Mouse (Mus musculus): ENCODE measurements around the gene Cttnbp2.

Gene Cttnbp2

GRCm38 (mm10) chr6:18467777-18468176 lies 46.9 kb downstream of the Cttnbp2 start:
- no peak for DNase-seq (ENCODE audit: low spot score)

- DNase-seq (ENCODE audit: low spot score): no peak
Measured at GRCm38 (mm10) chr6:18466227-18466626, 48.4 kb downstream of the Cttnbp2 start.

DNA sequence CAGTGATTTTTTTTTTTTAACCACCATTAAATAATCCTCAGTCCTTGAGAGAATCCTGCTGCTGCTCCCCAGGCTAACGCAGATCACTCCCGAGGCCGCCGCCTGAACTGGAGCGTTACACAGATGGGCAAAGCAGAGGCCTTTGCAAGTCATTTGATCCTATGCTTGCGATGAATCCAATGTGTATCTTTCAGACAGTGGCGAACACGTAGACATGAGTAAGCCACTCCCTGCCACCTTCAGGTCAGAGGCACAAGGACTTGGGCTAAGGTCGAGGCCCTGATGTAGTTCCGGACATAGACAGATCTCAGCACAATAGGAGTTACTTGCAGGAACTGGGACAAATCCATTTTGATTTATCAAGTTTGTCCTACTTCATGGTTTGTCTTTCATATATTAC lies 49.0 kb downstream of the Cttnbp2 start:
- DNase-seq (ENCODE audit: low spot score): no peak

GRCm38 (mm10) chr6:18459657-18460056 lies 55.0 kb downstream of the Cttnbp2 start:
- no peak for DNase-seq (ENCODE audit: low spot score)

GRCm38 (mm10) chr6:18450551-18451193 lies 64.0 kb downstream of the Cttnbp2 start:
- DNase-seq (ENCODE audit: low spot score): no peak

- DNase-seq (ENCODE audit: low spot score): no peak
Measured at GRCm38 (mm10) chr6:18448078-18448477, 66.6 kb downstream of the Cttnbp2 start.

GRCm38 (mm10) chr6:18446917-18447316 lies 67.7 kb downstream of the Cttnbp2 start:
- no peak for DNase-seq (ENCODE audit: low spot score)

DNA sequence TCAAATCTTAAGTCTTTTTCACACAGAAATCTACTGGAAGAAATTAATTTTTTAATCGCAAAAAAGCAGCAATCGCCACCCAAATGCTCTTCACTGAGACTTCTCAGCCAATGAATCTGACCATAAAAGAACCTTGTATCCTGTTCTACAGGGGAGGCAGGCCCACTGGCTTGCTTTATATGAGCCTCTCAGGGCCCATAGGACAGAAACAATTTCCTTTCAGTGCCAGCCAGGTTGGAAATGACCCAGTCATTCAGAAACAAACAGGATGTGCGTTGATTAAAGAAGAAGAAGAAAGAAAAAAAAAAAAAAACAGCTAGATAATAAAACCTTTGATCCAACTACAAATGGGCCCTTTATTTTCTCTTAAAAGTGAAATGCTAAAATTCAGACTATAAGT lies 68.3 kb downstream of the Cttnbp2 start:
- DNase-seq (ENCODE audit: low spot score): no peak

GRCm38 (mm10) chr6:18445747-18446146 lies 68.9 kb downstream of the Cttnbp2 start:
- DNase-seq (ENCODE audit: low spot score): no peak

DNA sequence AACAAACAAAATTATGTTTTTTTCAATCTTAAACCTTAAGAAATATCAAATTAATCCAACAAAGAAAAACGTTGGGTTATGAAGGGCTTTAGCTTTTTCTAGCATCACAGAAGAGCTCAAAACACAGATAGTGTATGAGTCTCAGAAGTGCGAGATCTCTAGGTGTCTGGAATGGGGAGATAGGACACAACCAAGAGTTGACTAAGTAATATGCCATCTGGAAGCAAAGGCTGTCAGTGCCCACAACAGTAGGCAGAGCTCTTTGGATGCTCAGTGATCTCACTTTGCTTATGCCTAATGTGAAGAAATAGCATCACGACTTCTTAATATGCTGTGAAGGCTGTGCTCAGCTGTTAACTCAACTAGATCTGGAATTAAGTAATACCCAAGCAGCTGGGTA lies 72.3 kb downstream of the Cttnbp2 start:
- no peak for DNase-seq (ENCODE audit: low spot score)

GRCm38 (mm10) chr6:18440918-18441532 lies 73.6 kb downstream of the Cttnbp2 start:
- no peak for DNase-seq (ENCODE audit: low spot score)

DNA sequence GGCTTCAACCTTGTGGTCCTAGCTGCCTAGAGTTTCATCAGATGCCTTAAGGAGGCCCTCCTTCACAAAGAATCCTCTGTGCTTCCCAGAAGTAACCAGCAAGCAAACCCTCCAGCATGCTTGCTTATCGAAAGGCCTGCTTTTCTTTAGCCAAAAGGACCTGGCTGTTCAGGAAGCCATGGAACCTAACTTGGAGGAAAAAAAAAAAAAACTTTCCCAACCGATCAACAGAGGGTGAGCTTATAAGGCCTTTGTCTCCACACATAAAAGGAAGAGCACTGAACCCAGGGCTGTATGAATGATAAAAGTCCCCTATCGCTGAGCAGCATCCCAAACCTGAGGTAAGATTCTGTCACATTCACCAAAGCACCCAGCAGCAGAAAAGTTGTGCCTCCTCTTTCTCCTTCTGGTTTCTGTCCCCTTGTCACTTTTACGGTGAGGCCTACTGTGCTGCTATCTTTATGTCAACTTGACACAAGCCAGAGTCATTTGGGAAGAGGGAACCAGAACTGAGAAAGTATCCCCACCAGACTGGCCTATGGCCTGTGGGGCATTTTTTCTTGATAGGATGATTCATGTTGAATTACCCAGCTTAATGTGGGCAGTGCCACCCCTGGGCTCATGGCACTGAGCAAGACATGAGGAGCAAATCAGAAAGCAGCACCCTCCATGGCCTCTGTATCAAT lies 78.4 kb downstream of the Cttnbp2 start:
- no peak for DNase-seq (ENCODE audit: low spot score)

- DNase-seq (ENCODE audit: low spot score): no peak
Measured at GRCm38 (mm10) chr6:18434828-18435531, 79.7 kb downstream of the Cttnbp2 start.

GRCm38 (mm10) chr6:18434355-18434754 lies 80.3 kb downstream of the Cttnbp2 start:
- no peak for DNase-seq (ENCODE audit: low spot score)

- no peak for DNase-seq (ENCODE audit: low spot score)
Measured at GRCm38 (mm10) chr6:18432362-18432761, 82.3 kb downstream of the Cttnbp2 start.

- DNase-seq (ENCODE audit: low spot score): no peak
Measured at GRCm38 (mm10) chr6:18431891-18432290, 82.8 kb downstream of the Cttnbp2 start.

DNA sequence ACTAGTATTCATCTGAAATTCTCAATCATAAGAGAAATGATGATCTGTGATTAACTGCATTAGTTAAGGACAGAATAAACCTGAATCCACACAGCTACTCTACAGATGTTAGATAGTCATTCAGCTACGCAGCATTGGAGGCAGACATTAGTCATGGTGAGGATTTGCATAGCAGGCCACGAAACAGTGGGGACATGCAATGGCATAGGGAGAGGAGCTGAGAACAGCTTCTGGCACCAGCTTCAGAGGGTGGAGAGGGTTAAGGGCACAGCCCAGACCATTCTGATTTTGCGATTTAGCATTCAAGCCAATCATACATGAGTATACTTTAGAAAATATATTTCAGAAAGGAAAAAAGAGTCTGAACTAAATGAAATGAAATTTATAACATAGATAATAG lies 84.6 kb downstream of the Cttnbp2 start:
- no peak for DNase-seq (ENCODE audit: low spot score)

DNA sequence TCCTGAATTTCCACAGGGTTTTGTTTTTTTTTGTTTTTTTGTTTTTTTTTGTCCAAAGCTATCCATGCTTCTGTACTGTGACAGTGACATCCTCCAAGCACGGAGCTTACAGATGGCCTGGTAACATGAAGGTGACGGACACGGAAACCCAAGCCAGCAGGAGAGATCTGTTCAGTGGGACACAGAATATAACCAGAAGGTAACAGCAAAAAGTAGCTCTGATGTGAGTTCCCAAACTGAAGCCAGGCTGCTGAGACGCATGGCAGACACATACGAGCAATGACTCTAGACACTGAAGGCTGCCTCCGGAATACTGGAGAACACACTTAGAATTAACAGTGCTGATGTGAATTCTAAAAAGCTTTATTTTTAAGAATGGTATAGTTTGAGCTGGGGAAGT lies 89.8 kb downstream of the Cttnbp2 start:
- no peak for DNase-seq (ENCODE audit: low spot score)

DNA sequence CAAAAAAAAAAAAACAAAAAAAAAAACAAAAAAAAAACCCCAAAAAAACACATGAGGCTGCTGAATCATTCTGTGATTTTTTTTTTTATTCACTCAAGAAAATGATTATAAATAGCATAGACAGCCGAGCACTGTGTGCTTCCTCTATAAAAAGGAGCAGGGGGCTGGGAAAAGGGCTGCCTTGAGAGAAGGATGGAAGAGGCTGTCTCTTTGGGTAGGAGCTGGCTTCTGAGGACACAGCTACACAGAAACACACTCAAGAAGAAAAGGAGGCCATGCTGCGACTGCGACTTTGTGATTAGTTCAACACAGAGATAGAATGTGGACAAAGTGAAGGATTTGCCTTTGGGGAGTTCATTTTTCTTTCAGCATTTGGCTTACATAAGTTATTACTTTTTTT lies 90.3 kb downstream of the Cttnbp2 start:
- no peak for DNase-seq (ENCODE audit: low spot score)

GRCm38 (mm10) chr6:18423112-18423511 lies 91.5 kb downstream of the Cttnbp2 start:
- DNase-seq (ENCODE audit: low spot score): no peak

GRCm38 (mm10) chr6:18421561-18421960 lies 93.1 kb downstream of the Cttnbp2 start:
- DNase-seq (ENCODE audit: low spot score): no peak

- DNase-seq (ENCODE audit: low spot score): no peak
Measured at GRCm38 (mm10) chr6:18420660-18421059, 94.0 kb downstream of the Cttnbp2 start.
